Mouse (Mus musculus) MEL (cell line): ENCODE data around the gene 1700024G13Rik. TPM values are rescaled to one million over a fixed set of nuclear protein-coding genes. Genes with fewer than 3 reads are reported as not detected.

Source experiments
- DNase-seq: peaks from one replicate; pipeline ENCODE4 v3.0.0; 2011; ENCODE audit warnings: low read depth, low spot score
- H3K27ac ChIP-seq: 2 replicates; pipeline ENCODE4 v1.5.1; 2012; ENCODE audit warnings: low read depth, mild to moderate bottlenecking, control low read depth, low read length, moderate library complexity; ENCODE audit not compliant: control insufficient read depth
- H3K27me3 ChIP-seq, 2 experiments: fragments of 150-350 bp in 1 of 2; sonication (generic) in 1 of 2; 2 replicates each; pipeline ENCODE4 v1.6.1; 2012; ENCODE audit warnings: low read length in 2 of 2, mild to moderate bottlenecking in 2 of 2, improper control_type of control experiment in 1 of 2, moderate library complexity in 1 of 2; ENCODE audit not compliant: insufficient read depth in 2 of 2, control insufficient read depth in 1 of 2
- H3K36me3 ChIP-seq, 2 experiments: 2 replicates each; pipeline ENCODE4 v1.6.1; 2012 to 2014; ENCODE audit warnings: low read length in 2 of 2, improper control_type of control experiment in 1 of 2, inconsistent platforms in 1 of 2, mild to moderate bottlenecking in 1 of 2; ENCODE audit not compliant: insufficient read depth in 2 of 2, control insufficient read depth in 1 of 2
- H3K4me1 ChIP-seq, 2 experiments: fragments of 150-350 bp in 1 of 2; sonication (generic) in 1 of 2; 2 replicates each; pipeline ENCODE4 v1.6.1; 2012; ENCODE audit warnings: low read length in 2 of 2, improper control_type of control experiment in 1 of 2, mild to moderate bottlenecking in 1 of 2; ENCODE audit not compliant: insufficient read depth in 2 of 2, control insufficient read depth in 1 of 2
- H3K4me3 ChIP-seq, 2 experiments: fragments of 150-350 bp in 1 of 2; sonication (generic) in 1 of 2; 2 replicates each; pipeline ENCODE4 v1.5.1; 2012; ENCODE audit warnings: low read depth in 2 of 2, low read length in 2 of 2, mild to moderate bottlenecking in 2 of 2, moderate library complexity in 2 of 2, control low read depth in 1 of 2, improper control_type of control experiment in 1 of 2; ENCODE audit not compliant: control insufficient read depth in 1 of 2, insufficient read depth in 1 of 2
- H3K79me2 ChIP-seq: 2 replicates; pipeline ENCODE4 v1.6.1; 2012; ENCODE audit warnings: mild to moderate bottlenecking, low read length, moderate library complexity; ENCODE audit not compliant: control insufficient read depth, poor library complexity, insufficient read depth
- H3K9ac ChIP-seq: 2 replicates; pipeline ENCODE4 v1.6.1; 2012; ENCODE audit warnings: low read depth, mild to moderate bottlenecking, control low read depth, low read length, moderate library complexity; ENCODE audit not compliant: control insufficient read depth, poor library complexity, severe bottlenecking
- H3K9me3 ChIP-seq: fragments of 150-350 bp; sonication (generic); replicated peaks from 2 replicates; pipeline ENCODE4 v1.6.1; 2012; ENCODE audit warnings: mild to moderate bottlenecking, low read length, improper control_type of control experiment, moderate library complexity; ENCODE audit not compliant: insufficient read depth
- BHLHE40 ChIP-seq: IDR thresholded peaks from 2 replicates; pipeline ENCODE4 v1.6.1; 2012; ENCODE audit warnings: low read depth, mild to moderate bottlenecking, inconsistent platforms, low read length, improper control_type of control experiment, borderline replicate concordance
- CTCF ChIP-seq, 3 experiments: IDR thresholded peaks in 2 of 3; conservative IDR thresholded peaks in 1 of 3; 2 replicates each; pipeline ENCODE4 v1.5.1; 2011 to 2012; ENCODE audit warnings: low read length in 3 of 3, low read depth in 2 of 3, mild to moderate bottlenecking in 2 of 3, improper control_type of control experiment in 1 of 3, inconsistent platforms in 1 of 3, mixed read lengths in 1 of 3, moderate library complexity in 1 of 3; ENCODE audit not compliant: control insufficient read depth in 1 of 3, insufficient read depth in 1 of 3, poor library complexity in 1 of 3, severe bottlenecking in 1 of 3
- E2F4 ChIP-seq: IDR thresholded peaks from 2 replicates; pipeline ENCODE4 v1.6.1; 2011; ENCODE audit warnings: low read depth, low read length, improper control_type of control experiment, borderline replicate concordance
- ELF1 ChIP-seq: IDR thresholded peaks from 2 replicates; pipeline ENCODE4 v1.6.1; 2014; ENCODE audit warnings: low read depth, mild to moderate bottlenecking, inconsistent platforms, low read length, improper control_type of control experiment, moderate library complexity
- ETS1 ChIP-seq: IDR thresholded peaks from 2 replicates; pipeline ENCODE4 v1.6.1; 2012; ENCODE audit warnings: low read depth, mild to moderate bottlenecking, inconsistent platforms, low read length, improper control_type of control experiment, moderate library complexity
- GABPA ChIP-seq: IDR thresholded peaks from 2 replicates; pipeline ENCODE4 v1.6.1; 2012; ENCODE audit warnings: low read depth, mild to moderate bottlenecking, inconsistent platforms, low read length, improper control_type of control experiment, moderate library complexity
- GATA1 ChIP-seq: IDR thresholded peaks from 2 replicates; pipeline ENCODE4 v1.6.1; 2011; ENCODE audit warnings: low read depth, low read length, improper control_type of control experiment
- JUND ChIP-seq: IDR thresholded peaks from 2 replicates; pipeline ENCODE4 v1.6.1; 2011; ENCODE audit warnings: low read depth, mild to moderate bottlenecking, improper control_type of control experiment, low read length
- MAX ChIP-seq: IDR thresholded peaks from 2 replicates; pipeline ENCODE4 v1.6.1; 2011; ENCODE audit warnings: low read length, improper control_type of control experiment
- MAZ ChIP-seq: IDR thresholded peaks from 2 replicates; pipeline ENCODE4 v1.6.1; 2012; ENCODE audit warnings: low read depth, mild to moderate bottlenecking, inconsistent platforms, low read length, improper control_type of control experiment
- MEF2A ChIP-seq: IDR thresholded peaks from 2 replicates; pipeline ENCODE4 v1.6.1; 2014; ENCODE audit warnings: low read depth, mild to moderate bottlenecking, inconsistent platforms, low read length, improper control_type of control experiment; ENCODE audit not compliant: poor library complexity, insufficient replicate concordance, severe bottlenecking; ENCODE audit errors: extremely low read depth
- MXI1 ChIP-seq: IDR thresholded peaks from 2 replicates; pipeline ENCODE4 v1.6.1; 2011; ENCODE audit warnings: mild to moderate bottlenecking, low read depth, low read length, improper control_type of control experiment
- MYB ChIP-seq: IDR thresholded peaks from 2 replicates; pipeline ENCODE4 v1.6.1; 2011; ENCODE audit warnings: mild to moderate bottlenecking, low read depth, low read length, improper control_type of control experiment
- MYC ChIP-seq: IDR thresholded peaks from 2 replicates; pipeline ENCODE4 v1.6.1; 2011; ENCODE audit warnings: low read depth, mild to moderate bottlenecking, low read length, improper control_type of control experiment, moderate library complexity
- NELFE ChIP-seq: IDR thresholded peaks from 2 replicates; pipeline ENCODE4 v1.6.1; 2011; ENCODE audit warnings: low read depth, low read length, improper control_type of control experiment
- POLR2A ChIP-seq, 2 experiments: IDR thresholded peaks; 2 replicates each; pipeline ENCODE4 v1.6.1; 2011 to 2012; ENCODE audit warnings: low read length in 2 of 2, mild to moderate bottlenecking in 2 of 2, control low read depth in 1 of 2, improper control_type of control experiment in 1 of 2, low read depth in 1 of 2, moderate library complexity in 1 of 2; ENCODE audit not compliant: control insufficient read depth in 1 of 2, insufficient read depth in 1 of 2, poor library complexity in 1 of 2
- POLR2AphosphoS5 ChIP-seq: IDR thresholded peaks from 2 replicates; pipeline ENCODE4 v1.6.1; 2012; ENCODE audit warnings: low read depth, borderline replicate concordance, mild to moderate bottlenecking, inconsistent platforms, low read length, moderate library complexity, mixed read lengths
- SIN3A ChIP-seq: IDR thresholded peaks from 2 replicates; pipeline ENCODE4 v1.6.1; 2012; ENCODE audit warnings: low read length, improper control_type of control experiment, inconsistent platforms
- TBP ChIP-seq: IDR thresholded peaks from 2 replicates; pipeline ENCODE4 v1.8.0; 2011; ENCODE audit warnings: low read depth, low read length, improper control_type of control experiment
- TCF12 ChIP-seq: IDR thresholded peaks from 2 replicates; pipeline ENCODE4 v1.6.1; 2014; ENCODE audit warnings: low read depth, mild to moderate bottlenecking, inconsistent platforms, low read length, improper control_type of control experiment, moderate library complexity
- UBTF ChIP-seq: IDR thresholded peaks from 2 replicates; pipeline ENCODE4 v1.6.1; 2012; ENCODE audit warnings: low read depth, mild to moderate bottlenecking, inconsistent platforms, low read length, improper control_type of control experiment, moderate library complexity, borderline replicate concordance; ENCODE audit not compliant: insufficient read depth
- USF1 ChIP-seq: IDR thresholded peaks from 2 replicates; pipeline ENCODE4 v1.6.1; 2014; ENCODE audit warnings: low read depth, mild to moderate bottlenecking, inconsistent platforms, low read length, improper control_type of control experiment, moderate library complexity
- USF2 ChIP-seq, 2 experiments: IDR thresholded peaks; 2 replicates each; pipeline ENCODE4 v1.6.1; 2011 to 2012; ENCODE audit warnings: improper control_type of control experiment in 2 of 2, low read length in 2 of 2, borderline replicate concordance in 1 of 2, inconsistent platforms in 1 of 2, low read depth in 1 of 2, mild to moderate bottlenecking in 1 of 2; ENCODE audit not compliant: insufficient read depth in 1 of 2
- ZKSCAN1 ChIP-seq: IDR thresholded peaks from 2 replicates; pipeline ENCODE4 v1.6.1; 2012; ENCODE audit warnings: low read depth, mild to moderate bottlenecking, inconsistent platforms, low read length, improper control_type of control experiment, moderate library complexity
- ZMIZ1 ChIP-seq: IDR thresholded peaks from 2 replicates; pipeline ENCODE4 v1.6.1; 2012; ENCODE audit warnings: low read depth, mild to moderate bottlenecking, inconsistent platforms, low read length, improper control_type of control experiment, moderate library complexity
- ZNF384 ChIP-seq: IDR thresholded peaks from 2 replicates; pipeline ENCODE4 v1.6.1; 2012; ENCODE audit warnings: low read depth, mild to moderate bottlenecking, inconsistent platforms, low read length, improper control_type of control experiment
- polyA plus RNA-seq, 2 experiments: library from polyadenylated mRNA; stranded (reverse) in 1 of 2; unstranded in 1 of 2; fragments of >175 nt in 1 of 2; fragments of >200 nt in 1 of 2; gene quantifications; 2 replicates each; pipeline versions ENCODE4 v1.2.1 to v1.2.4; 2012; ENCODE audit warnings: low replicate concordance in 2 of 2, low read depth in 1 of 2; ENCODE audit not compliant: insufficient read length in 2 of 2, insufficient read depth in 1 of 2, missing spikeins in 1 of 2
- total RNA-seq: library from RNA; depleted of rRNA; stranded (reverse); fragments of 300-350 nt; gene quantifications from 2 replicates; pipeline ENCODE4 v1.2.3, GENCODE M21; 2012

1700024G13Rik gene
- total and polyA plus RNA-seq, 3 experiments: not detected

DNA sequence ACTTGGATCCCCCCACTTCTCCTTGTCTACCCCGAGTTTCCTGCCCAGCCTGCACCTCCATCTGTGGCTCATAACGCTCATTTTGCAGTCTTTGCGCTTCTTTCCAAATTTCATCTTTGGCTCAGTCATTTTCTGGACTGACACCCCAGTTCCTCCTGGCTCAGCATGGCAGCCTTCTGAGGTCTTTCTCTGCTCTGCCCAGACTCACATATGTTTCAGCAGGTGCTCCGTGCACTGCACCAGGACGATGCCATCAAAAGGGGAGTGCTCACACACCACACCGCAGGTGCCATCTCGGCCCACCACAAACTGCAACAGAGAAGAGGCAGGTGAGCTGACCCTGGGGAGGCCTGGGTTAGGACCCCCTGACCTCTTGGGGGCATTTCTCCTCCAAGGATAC, 35.8 kb upstream of the 1700024G13Rik start:
- Histone ChIP-seq H3K36me3 (no peaks in the 10 kb centered on the region), H3K9me3 (no peaks in the 10 kb centered on the region), H3K4me1 (no peaks in the 10 kb centered on the region), H3K27me3 (peaks cover 0 to 2% of the 10 kb centered on the region in 2 experiments; a peak in 2 of 4 replicates), H3K9ac (no peak overlapping the region), H3K4me3 (no peak overlapping the region), H3K79me2 (no peaks in the 10 kb centered on the region), H3K27ac (no peak overlapping the region)
- no peak for DNase-seq
- TF ChIP-seq TBP (no peak), MYC (no peak), USF1 (no peak), POLR2A (IDR thresholded peaks at IDR 0.05; ENCODE audit: control insufficient read depth in 1 of 2, insufficient read depth in 1 of 2, low read depth in 1 of 2, low read length in 2 of 2, poor library complexity in 1 of 2) (no peak), NELFE (no peak), UBTF (no peak), SIN3A (no peak), POLR2AphosphoS5 (no peak), ZKSCAN1 (no peak), CTCF (IDR thresholded peaks at IDR 0.05 in 2 of 3, conservative IDR thresholded peaks at IDR 0.05 in 1 of 3; ENCODE audit: control insufficient read depth in 1 of 3, insufficient read depth in 1 of 3, low read depth in 2 of 3, low read length in 3 of 3, poor library complexity in 1 of 3, severe bottlenecking in 1 of 3) (no peak), BHLHE40 (no peak), MEF2A (no peak), MAZ (no peak), ZMIZ1 (no peak), MAX (no peak)

DNA sequence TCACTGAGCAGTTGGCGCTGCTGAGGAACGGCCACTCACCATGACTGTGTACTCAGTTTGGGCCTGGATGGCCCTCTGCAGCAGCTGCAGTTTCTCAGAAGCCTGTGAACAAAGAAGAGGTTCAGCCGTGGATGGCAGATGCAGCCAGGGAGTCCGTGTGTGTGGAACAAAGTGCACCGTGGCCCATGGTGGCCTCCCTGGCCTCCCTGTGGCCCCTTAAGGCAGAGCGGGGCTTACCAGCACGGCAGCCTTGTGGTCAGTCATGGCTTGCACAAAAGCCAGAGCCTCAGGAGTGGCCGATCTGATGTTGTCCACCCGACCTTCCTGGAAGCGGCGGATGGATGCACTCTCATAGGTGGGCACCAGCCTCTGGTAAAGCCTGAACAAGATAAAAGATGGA, 30.6 kb upstream of the 1700024G13Rik start:
- Histone ChIP-seq H3K27me3 (peaks cover 3% of the 10 kb centered on the region in 2 experiments; a peak in 2 of 4 replicates), H3K36me3 (no peaks in the 10 kb centered on the region)
- no peak for TF ChIP-seq MAX
- no peak for TF ChIP-seq POLR2AphosphoS5
- TF ChIP-seq ZNF384: no peak
- TF ChIP-seq UBTF: no peak
- no peak for TF ChIP-seq TBP
- TF ChIP-seq JUND: no peak
- no peak for TF ChIP-seq GABPA
- no peak for TF ChIP-seq ETS1
- no peak for TF ChIP-seq TCF12
- TF ChIP-seq ZMIZ1: no peak
- no peak for TF ChIP-seq POLR2A (IDR thresholded peaks at IDR 0.05; ENCODE audit: control insufficient read depth in 1 of 2, insufficient read depth in 1 of 2, low read depth in 1 of 2, low read length in 2 of 2, poor library complexity in 1 of 2)
- TF ChIP-seq MXI1: no peak
- no peak for TF ChIP-seq MEF2A
- no peak for TF ChIP-seq ELF1
- TF ChIP-seq BHLHE40: no peak
- no peak for TF ChIP-seq GATA1
- no peak for TF ChIP-seq USF2 (IDR thresholded peaks at IDR 0.05; ENCODE audit: borderline replicate concordance in 1 of 2, insufficient read depth in 1 of 2, low read depth in 1 of 2, low read length in 2 of 2)
- no peak for TF ChIP-seq MYB
- no peak for TF ChIP-seq E2F4

More for the DNA sequence above, 30.6 kb upstream of the 1700024G13Rik start:
- no peaks in the 10 kb centered on the region for H3K9me3 ChIP-seq
- H3K79me2 ChIP-seq: no peaks in the 10 kb centered on the region
- DNase-seq: no peak
- no peak overlapping the region for H3K27ac ChIP-seq
- H3K9ac ChIP-seq: no peak overlapping the region
- no peaks in the 10 kb centered on the region for H3K4me1 ChIP-seq
- no peak overlapping the region for H3K4me3 ChIP-seq
